13 mouse cellular contexts compared by ENCODE assay signal in genomic region chr3:157224920-157225319, GRCm38 (mm10).
"Had no signal": no experiment of that assay in that cellular context is flagged by ENCODE, and none has a peak within 500 bp of the region (broad histone marks: within the 10 kb centered on the region; RNA-seq: fewer than 3 reads in every experiment).

No protein-coding gene starts in this region.

- H3K9ac ChIP-seq: kidney, embryonic 15.5 days; liver, embryonic 13.5 days had no signal

- H3K4me2 ChIP-seq: kidney, embryonic 15.5 days; liver, embryonic 13.5 days had no signal

- H3K9me3 ChIP-seq: kidney, embryonic 15.5 days; liver, embryonic 13.5 days had no signal

- H3K4me3 ChIP-seq: kidney, embryonic 15.5 days; left cerebral cortex, adult 2 months; liver, embryonic 13.5 days had no signal

- H3K27ac ChIP-seq: kidney, embryonic 15.5 days; left cerebral cortex, adult 2 months; liver, embryonic 13.5 days had no signal

- DNase-seq: kidney, adult 11 months; kidney, adult 8-10 months; kidney, postnatal 10 days; kidney, postnatal 36 days; layer of hippocampus, postnatal 36 days; liver, embryonic 13.5 days; lung, adult 2 months; lung, postnatal 14 days; lung, postnatal 4 days; thymus, adult 18-20 months; thymus, postnatal 36 days had no signal

- H3K27me3 ChIP-seq: kidney, embryonic 15.5 days; liver, embryonic 13.5 days had no signal

- H3K36me3 ChIP-seq: kidney, embryonic 15.5 days; liver, embryonic 13.5 days had no signal

- H3K4me1 ChIP-seq: kidney, embryonic 15.5 days; liver, embryonic 13.5 days had no signal
